Mouse (Mus musculus) liver, embryonic 11.5 days (tissue): Measurements from ENCODE around the gene Dram2. TPM values are rescaled to one million over a fixed set of nuclear protein-coding genes. Genes with fewer than 3 reads are reported as not detected.

Experiments used
- ATAC-seq: fragments of 200-750 bp; cut with Nextera tagmentation; replicated peaks from 2 replicates; pipeline ENCODE4 v1.8.0; 2017; ENCODE audit warnings: moderate number of reproducible peaks, mild to moderate bottlenecking, moderate TSS enrichment, moderate library complexity; ENCODE audit not compliant: low FRiP score
- DNase-seq: peaks from one replicate; pipeline ENCODE4 v3.0.0-alpha.2; 2017; ENCODE audit warnings: low spot score
- H3K27ac ChIP-seq: fragments of 300-500 bp; sonication (generic); 2 replicates; pipeline ENCODE4 v1.5.1; 2014; ENCODE audit warnings: mild to moderate bottlenecking, low read depth, low read length, control low read depth
- H3K27me3 ChIP-seq: fragments of 300-500 bp; sonication (generic); replicated peaks from 2 replicates; pipeline ENCODE4 v1.6.1; 2014; ENCODE audit warnings: low read length, mixed read lengths; ENCODE audit not compliant: control insufficient read depth, insufficient read depth
- H3K36me3 ChIP-seq: fragments of 300-500 bp; sonication (generic); 2 replicates; pipeline ENCODE4 v1.6.1; 2014; ENCODE audit warnings: mild to moderate bottlenecking, low read length, moderate library complexity, mixed read lengths; ENCODE audit not compliant: control insufficient read depth, insufficient read depth
- H3K4me1 ChIP-seq: fragments of 300-500 bp; sonication (generic); replicated peaks from 2 replicates; pipeline ENCODE4 v1.6.1; 2014; ENCODE audit warnings: low read length, mixed read lengths; ENCODE audit not compliant: control insufficient read depth, insufficient read depth
- H3K4me2 ChIP-seq: fragments of 300-500 bp; sonication (generic); 2 replicates; pipeline ENCODE4 v1.6.1; 2014; ENCODE audit warnings: mild to moderate bottlenecking, control low read depth, moderate library complexity
- H3K4me3 ChIP-seq: fragments of 300-500 bp; sonication (generic); 2 replicates; pipeline ENCODE4 v1.5.1; 2014; ENCODE audit warnings: low read depth, low read length, control low read depth
- H3K9ac ChIP-seq: fragments of 300-500 bp; sonication (generic); 2 replicates; pipeline ENCODE4 v1.6.1; 2014; ENCODE audit warnings: low read depth, low read length, control low read depth
- H3K9me3 ChIP-seq: fragments of 300-500 bp; sonication (generic); 2 replicates; pipeline ENCODE4 v1.6.1; 2016; ENCODE audit warnings: low read length, inconsistent platforms, mixed read lengths; ENCODE audit not compliant: control insufficient read depth
- whole genome bisulfite sequencing: fragments of 180-500 bp; shearing (Covaris S2); extraction: QIAGEN DNeasy Blood & Tissue Kit; methylation state at CpG from one replicate; pipeline ENCODE4 v1.1.7; 2014; 5-methylcytosine and 5-hydroxymethylcytosine counted together
- polyA plus RNA-seq: library from polyadenylated mRNA; unstranded; fragments of >200 nt; fragmentation: Nextera tagmentation; extraction: Ambion mirVana; gene quantifications from 2 replicates; pipeline ENCODE4 v1.2.1, GENCODE M21; 2014

The Dram2 gene
- polyA plus RNA-seq, 1 experiment from 2014 or later, result 34.7 TPM

GRCm38 (mm10) chr3:106544721-106545316, 2.8 kb upstream of the Dram2 start:
- WGBS, result 80% methylated on average over 8 of the region's 8 CpGs
- Histone ChIP-seq H3K36me3 (no peaks in the 10 kb centered on the region), H3K4me1 (peaks cover 12% of the 10 kb centered on the region), H3K9ac (no peak overlapping the region), H3K27ac (no peak overlapping the region), H3K4me3 (no peak overlapping the region), H3K27me3 (no peaks in the 10 kb centered on the region), H3K4me2 (peak overlapping the region; percentile 25; the same call in 1 of the 2 replicates), H3K9me3 (no peaks in the 10 kb centered on the region)
- no peak for ATAC-seq
- DNase-seq, result no peak

DNA sequence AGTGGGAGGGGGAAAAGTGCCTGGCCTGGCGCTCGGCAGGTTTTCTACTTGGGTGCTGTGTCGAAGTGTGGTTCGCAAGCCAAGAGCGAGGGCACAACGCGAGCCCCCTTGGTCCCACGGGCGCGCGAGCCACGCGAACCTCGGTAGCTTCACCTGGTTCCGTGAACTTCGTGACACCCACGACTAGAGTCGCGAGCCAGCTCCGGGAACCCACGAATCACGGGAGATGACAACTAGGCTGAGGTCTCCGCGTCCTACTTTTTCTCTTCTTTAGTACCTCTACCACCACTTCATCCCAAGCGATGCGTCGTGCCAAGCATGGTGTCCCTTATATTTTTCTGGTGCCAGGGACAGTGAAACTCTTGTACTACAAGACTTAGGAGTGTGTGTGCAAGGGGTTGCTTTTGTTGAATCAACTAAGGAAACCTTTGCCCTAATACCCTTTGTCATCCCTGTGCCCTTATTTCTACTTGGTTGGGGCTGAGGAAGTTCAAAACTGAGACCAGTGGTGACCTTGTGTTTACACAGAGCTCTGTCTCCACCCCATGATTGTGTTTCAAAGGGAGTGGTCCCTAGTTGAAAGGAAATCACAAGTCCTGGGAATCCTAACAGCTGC, 434 bp downstream of the Dram2 start:
- H3K4me2 ChIP-seq, result peak overlapping the region; percentile 76
- H3K27me3 ChIP-seq, result no peaks in the 10 kb centered on the region
- peaks cover 14% of the 10 kb centered on the region for H3K4me1 ChIP-seq
- peak overlapping the region; percentile 94 for H3K27ac ChIP-seq
- peak overlapping the region; percentile 91 for H3K9ac ChIP-seq
- ATAC-seq (peak; percentile 40), DNase-seq (peak; percentile 38)
- peak overlapping the region; percentile 80 for H3K4me3 ChIP-seq
- 1% methylated on average over 27 of the region's 27 CpGs for WGBS
- H3K9me3 ChIP-seq, result no peaks in the 10 kb centered on the region
- no peaks in the 10 kb centered on the region for H3K36me3 ChIP-seq

GRCm38 (mm10) chr3:106548971-106549370, 1.4 kb downstream of the Dram2 start:
- no peak for DNase-seq
- 51% methylated on average over 3 of the region's 3 CpGs for whole genome bisulfite sequencing
- ATAC-seq, result no peak
- no peaks in the 10 kb centered on the region; the same call in 1 of the 2 replicates for H3K36me3 ChIP-seq
- H3K4me2 ChIP-seq, result peak overlapping the region; percentile 76
- peaks cover 14% of the 10 kb centered on the region for H3K4me1 ChIP-seq
- H3K27ac ChIP-seq, result no peak overlapping the region
- H3K9me3 ChIP-seq, result no peaks in the 10 kb centered on the region
- H3K4me3 ChIP-seq, result no peak overlapping the region
- H3K27me3 ChIP-seq, result no peaks in the 10 kb centered on the region
- no peak overlapping the region for H3K9ac ChIP-seq

GRCm38 (mm10) chr3:106553411-106553810, 5.8 kb downstream of the Dram2 start:
- Histone ChIP-seq H3K27me3 (no peaks in the 10 kb centered on the region), H3K9ac (no peak overlapping the region), H3K36me3 (peaks cover 6% of the 10 kb centered on the region; the same call in 1 of the 2 replicates), H3K4me2 (no peak overlapping the region), H3K27ac (no peak overlapping the region), H3K9me3 (no peaks in the 10 kb centered on the region), H3K4me3 (no peak overlapping the region), H3K4me1 (0 out of 2 replicates have a peak, but pooled peaks cover 2% of the 10 kb centered on the region)
- ATAC-seq, result no peak
- DNase-seq, result no peak
- 85% methylated on average over 5 of the region's 5 CpGs for WGBS

- DNase-seq (no peak), ATAC-seq (no peak)
- Histone ChIP-seq H3K27me3 (no peaks in the 10 kb centered on the region), H3K4me2 (no peak overlapping the region), H3K36me3 (peaks cover 6% of the 10 kb centered on the region; the same call in 1 of the 2 replicates), H3K27ac (no peak overlapping the region), H3K4me3 (no peak overlapping the region), H3K9me3 (no peaks in the 10 kb centered on the region), H3K9ac (no peak overlapping the region), H3K4me1 (0 out of 2 replicates have a peak, but pooled peaks cover 2% of the 10 kb centered on the region)
- WGBS, result 85% methylated on average over 3 of the region's 3 CpGs
Measured at GRCm38 (mm10) chr3:106555743-106556250, 8.2 kb downstream of the Dram2 start.

GRCm38 (mm10) chr3:106558271-106558670, 10.7 kb downstream of the Dram2 start:
- Histone ChIP-seq H3K9ac (no peak overlapping the region), H3K4me1 (no peaks in the 10 kb centered on the region), H3K27me3 (no peaks in the 10 kb centered on the region)

DNA sequence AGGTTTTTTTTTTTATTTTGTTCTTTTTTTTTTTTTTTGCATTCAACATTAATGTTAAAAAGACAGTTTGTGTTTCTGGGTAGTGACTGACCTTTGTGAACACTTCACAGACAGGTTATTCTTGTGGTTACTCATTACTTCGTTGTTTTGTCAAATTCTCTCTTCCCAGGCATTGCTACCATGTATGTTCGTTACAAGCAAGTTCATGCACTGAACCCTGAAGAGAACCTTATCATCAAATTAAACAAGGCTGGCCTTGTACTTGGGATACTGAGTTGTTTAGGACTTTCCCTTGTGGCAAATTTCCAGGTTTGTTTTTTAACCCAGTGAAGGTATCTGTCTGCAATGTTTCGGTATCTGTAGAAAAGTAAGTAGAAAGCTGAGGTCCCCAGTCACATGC, 18.3 kb downstream of the Dram2 start:
- H3K9me3 ChIP-seq, result no peaks in the 10 kb centered on the region
- DNase-seq (no peak), ATAC-seq (no peak)
- no peaks in the 10 kb centered on the region for H3K36me3 ChIP-seq
- H3K27ac ChIP-seq, result no peak overlapping the region
- H3K4me2 ChIP-seq, result no peak overlapping the region
- 79% methylated on average over 3 of the region's 3 CpGs for WGBS
- no peaks in the 10 kb centered on the region for H3K4me1 ChIP-seq
- H3K9ac ChIP-seq, result no peak overlapping the region
- no peak overlapping the region for H3K4me3 ChIP-seq
- H3K27me3 ChIP-seq, result no peaks in the 10 kb centered on the region

More at GRCm38 (mm10) chr3:106558271-106558670, 10.7 kb downstream of the Dram2 start:
- Histone ChIP-seq H3K9me3 (no peaks in the 10 kb centered on the region), H3K4me3 (no peak overlapping the region), H3K36me3 (peaks cover 6% of the 10 kb centered on the region; the same call in 1 of the 2 replicates), H3K4me2 (no peak overlapping the region), H3K27ac (no peak overlapping the region)
- DNase-seq (no peak), ATAC-seq (no peak)

- no peak overlapping the region for H3K27ac ChIP-seq
- 63% methylated on average over 3 of the region's 3 CpGs for WGBS
- ATAC-seq, result no peak
Measured at GRCm38 (mm10) chr3:106573191-106573590, 25.6 kb downstream of the Dram2 start.

GRCm38 (mm10) chr3:106579296-106579695, 31.7 kb downstream of the Dram2 start:
- H3K9me3 ChIP-seq, result no peaks in the 10 kb centered on the region
- 94% methylated on average over 2 of the region's 2 CpGs for WGBS
- H3K9ac ChIP-seq, result no peak overlapping the region
- ATAC-seq (no peak), DNase-seq (no peak)
- H3K4me1 ChIP-seq, result no peaks in the 10 kb centered on the region
- H3K27ac ChIP-seq, result no peak overlapping the region
- no peaks in the 10 kb centered on the region for H3K27me3 ChIP-seq
- no peaks in the 10 kb centered on the region for H3K36me3 ChIP-seq
- no peak overlapping the region for H3K4me3 ChIP-seq
- no peak overlapping the region for H3K4me2 ChIP-seq

More at GRCm38 (mm10) chr3:106573191-106573590, 25.6 kb downstream of the Dram2 start:
- Histone ChIP-seq H3K36me3 (no peaks in the 10 kb centered on the region), H3K4me2 (no peak overlapping the region), H3K4me3 (no peak overlapping the region), H3K9ac (no peak overlapping the region), H3K4me1 (no peaks in the 10 kb centered on the region), H3K9me3 (no peaks in the 10 kb centered on the region), H3K27me3 (no peaks in the 10 kb centered on the region)
- no peak for DNase-seq
